Mouse (Mus musculus) left cerebral cortex, postnatal 4 days (tissue): ENCODE results near the gene Tnfsf13. TPM values are rescaled to one million over a fixed set of nuclear protein-coding genes. Genes with fewer than 3 reads are reported as not detected.
A peak's percentile ranks its signal among the peaks of the same experiment; 100 is the strongest.
"Not testable (repeated sequence)": the region's sequence is repeated elsewhere in the genome, so short reads cannot be mapped to it uniquely, and the experiment has no call there.

Experiments used
- DNase-seq: peaks from one replicate; pipeline ENCODE4 v3.0.0-alpha.2; 2022
- intact Hi-C: fragments of 180-260 bp; cut with DNase I; formaldehyde crosslinking; loops from one replicate; pipeline ENCODE4 v1.15.1; 2025
- total RNA-seq, 2 experiments: library from RNA; stranded (reverse); gene quantifications; 2 replicates each; pipeline ENCODE4 v1.2.3; 2021

Gene Tnfsf13
- 1 to 10 TPM in 1 of 2 experiments, under 1 TPM in 1; 0.93 to 1.3 TPM for total RNA-seq

DNA sequence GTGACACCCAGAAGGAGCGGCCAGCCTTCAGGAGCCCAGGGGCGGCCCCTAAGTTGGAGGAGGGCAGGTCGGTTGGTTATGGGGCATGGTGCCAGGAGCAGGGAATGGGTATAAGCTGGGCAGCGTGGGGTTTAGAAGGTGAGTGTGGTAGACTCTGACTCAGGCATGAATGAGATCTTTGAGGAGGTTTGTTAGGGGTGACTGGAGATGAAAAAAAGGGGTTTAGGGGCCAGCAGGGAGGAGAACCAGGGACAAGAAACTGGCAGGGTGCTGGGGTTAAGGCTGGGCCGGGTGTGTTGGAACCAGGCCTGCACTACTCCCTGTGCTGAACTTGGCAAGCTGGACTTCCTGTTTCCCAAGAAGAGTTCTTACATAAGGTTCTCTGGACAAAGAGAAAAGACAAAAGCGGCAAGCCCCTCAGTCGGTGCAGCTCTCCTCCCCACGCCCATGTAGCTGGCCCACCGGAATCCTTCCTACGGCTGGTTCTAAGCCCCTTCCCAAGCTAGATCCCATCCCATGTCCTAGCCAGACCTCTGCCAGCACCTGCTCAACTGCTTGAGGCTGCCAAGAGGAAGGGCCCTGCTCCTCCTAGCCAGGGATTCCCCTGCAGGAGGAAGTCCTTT lies at the start of gene Tnfsf13:
Gene Tnfsf13, minus strand, starts transcription at position 259 of the 623 bp plus-strand sequence.
- intact Hi-C loops: no loop called here
- peak; percentile 63 for DNase-seq

DNA sequence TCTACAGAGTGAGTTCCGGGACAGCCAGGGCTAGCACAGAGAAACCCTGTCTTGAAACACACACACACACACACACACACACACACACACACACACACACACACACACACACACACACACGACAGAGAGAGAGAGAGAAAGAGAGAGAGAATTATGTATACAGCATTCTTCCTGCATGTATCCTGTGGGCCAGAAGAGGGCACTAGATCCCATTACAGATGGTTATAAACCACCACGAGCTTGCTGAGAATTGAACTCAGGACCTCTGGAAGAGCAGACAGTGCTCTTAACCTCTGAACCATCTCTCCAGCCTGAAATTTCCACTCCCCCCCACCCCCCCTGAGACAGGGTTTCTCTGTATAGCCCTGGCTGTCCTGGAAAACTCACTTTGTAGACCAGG lies 45.8 kb upstream of the Tnfsf13 start:
- DNase-seq, intact Hi-C loops: not testable (repeated sequence)

DNA sequence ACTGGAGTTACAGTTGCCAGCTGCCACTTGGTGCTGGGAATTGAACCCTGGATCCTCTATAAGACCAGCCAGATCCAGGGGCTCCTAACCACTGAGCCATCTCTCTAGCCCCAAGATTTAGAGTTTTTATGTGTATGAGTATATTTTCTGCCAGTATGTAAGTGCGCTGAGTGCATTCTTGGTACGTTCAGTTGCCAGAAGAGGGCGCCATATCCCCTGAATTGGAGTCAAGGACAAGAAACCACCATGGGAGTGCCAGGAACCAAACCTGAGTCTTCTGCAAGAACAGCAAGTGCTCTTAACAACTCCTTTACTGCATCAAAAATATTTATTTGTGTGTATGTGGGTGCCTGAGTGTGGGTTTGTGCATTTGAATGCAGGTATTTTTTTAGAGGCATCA lies 43.5 kb upstream of the Tnfsf13 start:
- DNase-seq: peak; percentile 58

DNA sequence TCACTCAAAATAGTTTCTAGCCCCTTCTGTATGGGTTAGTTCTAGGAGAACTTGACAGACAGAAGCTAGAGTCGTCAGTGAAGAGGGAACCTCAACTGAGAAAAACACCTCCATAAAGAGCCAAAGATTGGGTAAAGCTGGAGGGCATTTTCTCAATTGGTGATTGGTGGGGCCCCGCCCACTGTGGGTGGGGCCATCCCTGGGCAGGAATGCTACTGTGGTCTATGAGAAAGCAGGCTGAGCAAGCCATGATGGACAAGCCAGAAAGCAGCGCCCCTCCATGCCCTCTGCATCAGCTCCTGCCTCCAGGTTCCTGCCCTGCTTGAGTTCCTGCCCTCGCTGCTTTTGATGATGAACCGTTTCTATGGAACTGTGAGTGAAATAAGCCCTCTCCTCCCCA lies 40.4 kb upstream of the Tnfsf13 start:
- no peak for DNase-seq

More for the DNA sequence above, 43.5 kb upstream of the Tnfsf13 start:
- intact Hi-C loops: no loop called here

DNA sequence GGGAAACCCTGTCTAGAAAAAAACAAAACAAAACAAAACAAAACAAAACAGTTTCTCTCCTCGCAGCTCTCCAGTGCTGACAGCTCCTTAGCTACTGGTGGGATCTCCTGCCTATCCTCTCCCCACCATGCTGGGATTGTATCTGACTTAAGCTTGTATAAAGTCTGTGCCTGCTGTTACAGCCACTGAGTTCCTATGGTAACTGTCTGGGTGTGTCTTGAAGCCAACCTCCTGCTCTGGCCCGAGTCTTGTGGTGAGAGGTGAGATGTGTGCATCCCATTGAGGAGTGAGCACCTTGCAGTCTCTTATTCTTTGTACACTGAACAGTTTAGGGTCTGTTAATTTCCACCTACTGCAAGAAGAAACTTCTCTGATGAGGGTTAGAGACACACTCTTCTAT lies 37.5 kb upstream of the Tnfsf13 start:
- intact Hi-C loops: no loop called here
- DNase-seq: no peak

More for the DNA sequence above, 40.4 kb upstream of the Tnfsf13 start:
- intact Hi-C loops: no loop called here

DNA sequence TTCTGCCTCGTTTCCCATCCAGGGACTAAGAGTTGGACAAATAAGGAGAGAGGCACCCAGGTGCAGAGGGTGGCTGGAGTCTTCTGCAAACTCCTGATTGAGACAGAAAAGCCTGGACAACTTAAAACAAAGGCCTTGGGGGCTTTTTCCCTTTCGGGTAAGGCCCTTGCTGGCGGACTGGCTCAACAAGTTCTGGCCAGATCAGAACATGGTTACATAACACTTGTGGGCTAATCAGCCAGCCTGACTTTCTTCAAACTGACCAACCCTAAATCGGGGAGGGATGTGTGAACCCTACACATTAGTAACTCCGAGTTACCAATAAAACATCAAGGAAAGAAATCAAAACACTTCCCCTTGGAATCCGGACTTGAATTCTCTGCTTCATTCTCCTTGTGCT lies 35.3 kb upstream of the Tnfsf13 start:
- intact Hi-C loops: no loop called here
- DNase-seq: no peak

DNA sequence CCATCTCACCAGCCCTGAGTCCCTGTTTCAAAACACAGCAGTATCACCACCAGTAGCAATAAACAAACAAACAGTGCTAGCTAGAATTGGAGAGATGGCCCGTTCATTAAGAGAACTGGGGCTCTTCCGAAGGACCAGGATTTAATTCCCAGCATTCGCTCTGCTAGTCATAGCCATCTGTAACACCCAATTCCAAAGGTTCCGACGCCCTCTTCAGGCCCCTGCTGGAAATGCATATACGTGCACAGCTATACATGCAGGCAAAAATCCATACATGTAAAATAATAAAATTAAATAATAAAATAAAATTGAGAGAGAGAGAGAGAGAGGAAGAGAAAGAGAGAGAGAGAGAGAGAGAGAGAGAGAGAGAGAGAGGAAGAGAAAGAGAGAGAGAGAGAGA lies 33.8 kb upstream of the Tnfsf13 start:
- DNase-seq: no peak
- intact Hi-C loops: no loop called here

DNA sequence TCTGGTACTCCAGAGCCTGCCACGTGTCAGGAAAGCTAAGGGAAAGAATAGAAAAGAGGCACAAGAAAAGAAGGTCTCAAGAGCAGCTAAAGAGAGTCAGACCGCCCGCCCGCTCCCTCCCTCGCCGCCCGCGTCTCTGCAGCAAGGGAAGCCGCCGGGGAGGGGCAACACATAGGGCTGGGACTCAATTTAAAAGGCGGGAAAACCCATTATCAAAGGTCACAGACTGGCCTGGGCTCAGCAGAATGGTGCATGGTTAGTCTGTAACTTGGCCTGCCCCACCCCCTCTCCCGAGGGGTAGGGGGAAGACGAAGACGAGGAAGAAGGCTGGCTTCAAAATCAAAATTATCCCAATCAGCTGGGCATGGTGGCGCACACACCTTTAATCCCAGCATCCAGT lies 33.1 kb upstream of the Tnfsf13 start:
- no peak for DNase-seq
- intact Hi-C loops: no loop called here

DNA sequence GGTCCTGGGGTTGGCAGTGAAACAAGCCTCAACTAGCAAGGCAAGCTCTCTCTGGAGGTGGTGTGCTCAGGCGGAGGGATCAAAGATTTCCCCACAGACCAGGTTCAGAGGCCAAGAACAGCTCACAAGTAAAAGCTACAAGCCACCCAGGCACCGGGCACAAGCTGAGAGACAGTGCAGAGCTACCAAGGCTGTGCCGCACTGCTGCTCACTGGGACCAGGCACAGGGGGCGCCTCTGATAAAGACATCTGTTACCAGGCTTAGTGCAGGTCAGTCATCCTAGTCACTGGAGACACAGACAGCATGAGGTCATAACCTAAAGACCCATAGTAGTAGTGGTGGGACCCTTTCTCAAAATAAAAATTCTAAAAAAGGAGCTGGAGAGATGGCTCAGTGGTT lies 31.4 kb upstream of the Tnfsf13 start:
- intact Hi-C loops: no loop called here
- DNase-seq: no peak

DNA sequence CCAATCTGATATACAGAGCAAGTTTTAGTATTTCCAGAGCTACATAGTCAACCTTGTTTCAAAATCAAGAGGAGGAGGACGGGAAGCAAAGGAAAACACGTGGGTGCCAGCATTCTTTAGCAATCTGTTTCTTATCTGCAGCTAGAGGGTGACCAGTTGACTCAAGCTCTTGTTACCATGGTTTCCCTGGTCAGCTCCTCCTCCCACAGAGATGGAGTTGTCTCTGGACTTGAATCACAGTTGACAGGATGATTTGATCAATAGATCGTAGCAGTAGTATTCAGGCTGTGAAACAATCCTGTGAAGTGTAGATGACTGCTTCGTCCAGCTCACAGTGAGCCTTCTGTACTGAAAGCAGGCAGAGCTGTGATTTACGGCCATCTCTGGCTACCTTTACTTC lies 30.3 kb upstream of the Tnfsf13 start:
- intact Hi-C loops: no loop called here
- DNase-seq: no peak

DNA sequence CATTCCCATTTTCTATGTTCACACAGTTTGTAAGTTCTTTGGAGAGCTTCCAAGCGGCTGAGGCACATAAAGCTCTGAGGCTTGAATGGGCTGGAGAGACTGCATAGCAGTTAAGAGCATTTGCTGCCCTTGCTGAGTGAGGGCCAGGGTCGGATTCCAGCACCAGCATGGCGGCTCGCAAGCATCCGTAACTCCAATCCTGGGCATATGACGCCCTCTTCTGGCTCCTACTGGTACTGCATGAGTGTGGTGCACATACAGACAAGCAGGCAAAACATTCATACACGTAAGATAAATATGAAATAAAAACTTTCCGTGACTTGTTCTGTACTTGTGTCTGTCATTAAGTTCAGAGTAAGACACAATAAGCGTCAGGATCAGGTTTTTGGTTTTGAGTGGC lies 29.9 kb upstream of the Tnfsf13 start:
- DNase-seq: no peak

DNA sequence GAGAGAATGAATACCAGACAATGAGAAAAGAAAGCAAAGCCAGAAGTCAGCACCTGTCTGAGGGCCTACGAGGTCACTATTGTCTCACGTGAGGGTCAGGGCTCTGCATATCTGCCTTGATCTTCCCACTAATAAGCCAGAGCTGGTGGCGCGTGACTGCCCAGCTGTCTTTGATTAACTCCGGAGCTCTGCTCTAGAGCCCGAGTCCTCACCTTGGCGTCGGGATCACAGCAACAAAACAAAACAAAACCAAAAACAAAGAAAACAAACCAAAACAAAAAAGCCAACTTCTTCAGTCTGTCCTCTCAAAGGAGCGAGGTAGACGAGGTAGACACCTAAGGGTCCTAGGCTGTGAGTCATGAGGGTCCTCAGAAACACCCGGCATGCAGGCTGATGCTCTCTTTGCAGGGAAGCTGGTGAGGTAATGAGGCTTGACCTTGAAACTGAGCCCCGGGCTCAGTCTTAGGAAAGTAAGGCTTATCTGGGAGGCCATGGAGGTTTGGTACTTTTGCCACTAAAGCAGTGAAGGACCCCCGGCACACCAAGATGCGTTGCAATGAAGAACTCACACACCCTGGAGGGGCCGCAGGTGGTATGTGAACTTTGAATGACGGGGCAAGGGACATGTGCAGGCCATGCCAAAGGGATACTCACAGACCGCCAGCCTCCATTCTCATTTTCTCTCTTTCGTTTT lies 29.2 kb upstream of the Tnfsf13 start:
- intact Hi-C loops: no loop called here
- DNase-seq: no peak

More for the DNA sequence above, 29.9 kb upstream of the Tnfsf13 start:
- intact Hi-C loops: no loop called here

DNA sequence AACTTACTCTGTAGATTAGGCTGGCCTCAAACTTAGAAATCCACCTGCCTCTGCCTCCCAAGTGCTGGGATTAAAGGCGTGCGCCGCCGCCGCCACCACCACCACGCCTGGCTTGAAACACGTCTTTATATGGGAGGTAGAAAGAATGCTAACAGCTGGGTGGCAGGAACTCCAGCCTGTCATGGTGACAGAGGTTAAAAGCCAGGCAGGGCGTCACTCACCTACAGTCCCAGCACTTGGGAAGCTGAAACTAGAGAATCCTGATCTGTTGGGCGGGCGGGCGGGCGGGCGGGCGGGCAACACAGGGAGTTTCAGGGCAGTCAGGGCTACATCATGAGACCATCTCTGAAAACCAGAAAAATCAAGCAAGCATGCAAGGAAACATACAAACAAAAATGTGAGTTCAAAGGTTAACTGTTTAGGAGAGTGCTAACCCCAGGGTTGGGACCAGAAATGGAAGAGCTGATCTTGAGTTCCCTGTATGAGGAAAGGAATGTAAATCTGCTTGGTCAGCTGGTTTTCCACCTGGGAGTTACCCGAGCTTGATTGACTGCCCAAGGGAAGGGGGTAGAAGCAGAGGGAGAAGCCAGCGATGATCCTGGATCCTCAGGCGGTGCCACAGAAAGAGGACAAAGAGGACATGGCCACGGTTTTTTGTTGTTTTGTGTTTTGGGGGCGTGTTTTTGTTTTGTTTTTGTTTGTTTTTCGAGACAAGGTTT lies 27.5 kb upstream of the Tnfsf13 start:
- intact Hi-C loops: no loop called here
- no peak for DNase-seq

DNA sequence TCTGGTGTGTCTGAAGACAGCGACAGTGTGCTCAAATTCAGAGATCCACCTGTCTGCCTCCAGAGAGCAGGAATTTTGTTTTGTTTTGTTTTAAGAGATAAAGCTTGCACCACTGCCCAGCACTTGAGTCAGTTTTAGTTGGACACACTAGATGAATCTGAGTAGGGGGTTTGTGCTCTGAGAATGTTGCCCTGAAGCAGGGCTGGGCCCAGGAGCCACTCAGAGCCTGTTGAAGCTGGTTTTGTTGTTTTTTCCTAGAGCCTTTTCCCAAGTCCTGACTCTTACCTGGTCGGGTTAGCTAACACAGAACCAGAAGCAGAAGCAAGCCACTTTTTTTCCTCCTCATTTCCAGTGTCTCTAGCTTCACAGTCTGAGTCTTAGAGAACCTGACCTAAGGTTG lies 25.5 kb upstream of the Tnfsf13 start:
- intact Hi-C loops: no loop called here
- DNase-seq: no peak

DNA sequence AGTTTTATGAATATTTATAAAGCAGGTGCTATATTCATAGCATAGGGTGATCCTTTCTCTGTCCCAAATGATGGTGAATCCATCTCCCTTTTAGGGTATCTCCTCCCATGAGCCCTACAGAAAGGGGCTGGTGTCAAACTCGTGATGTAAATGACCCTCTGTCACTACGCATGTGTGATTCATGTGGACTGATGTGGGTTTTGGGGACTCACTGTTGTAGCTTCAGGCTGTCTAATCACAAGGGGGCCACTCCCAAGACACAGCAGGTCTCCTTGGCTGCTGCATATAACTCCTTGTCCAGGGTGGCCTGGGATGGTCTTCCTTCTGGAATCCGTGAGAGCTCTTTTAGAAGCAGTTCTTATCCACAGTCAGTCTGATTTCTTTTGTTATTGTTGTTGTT lies 24.9 kb upstream of the Tnfsf13 start:
- intact Hi-C loops: no loop called here

DNA sequence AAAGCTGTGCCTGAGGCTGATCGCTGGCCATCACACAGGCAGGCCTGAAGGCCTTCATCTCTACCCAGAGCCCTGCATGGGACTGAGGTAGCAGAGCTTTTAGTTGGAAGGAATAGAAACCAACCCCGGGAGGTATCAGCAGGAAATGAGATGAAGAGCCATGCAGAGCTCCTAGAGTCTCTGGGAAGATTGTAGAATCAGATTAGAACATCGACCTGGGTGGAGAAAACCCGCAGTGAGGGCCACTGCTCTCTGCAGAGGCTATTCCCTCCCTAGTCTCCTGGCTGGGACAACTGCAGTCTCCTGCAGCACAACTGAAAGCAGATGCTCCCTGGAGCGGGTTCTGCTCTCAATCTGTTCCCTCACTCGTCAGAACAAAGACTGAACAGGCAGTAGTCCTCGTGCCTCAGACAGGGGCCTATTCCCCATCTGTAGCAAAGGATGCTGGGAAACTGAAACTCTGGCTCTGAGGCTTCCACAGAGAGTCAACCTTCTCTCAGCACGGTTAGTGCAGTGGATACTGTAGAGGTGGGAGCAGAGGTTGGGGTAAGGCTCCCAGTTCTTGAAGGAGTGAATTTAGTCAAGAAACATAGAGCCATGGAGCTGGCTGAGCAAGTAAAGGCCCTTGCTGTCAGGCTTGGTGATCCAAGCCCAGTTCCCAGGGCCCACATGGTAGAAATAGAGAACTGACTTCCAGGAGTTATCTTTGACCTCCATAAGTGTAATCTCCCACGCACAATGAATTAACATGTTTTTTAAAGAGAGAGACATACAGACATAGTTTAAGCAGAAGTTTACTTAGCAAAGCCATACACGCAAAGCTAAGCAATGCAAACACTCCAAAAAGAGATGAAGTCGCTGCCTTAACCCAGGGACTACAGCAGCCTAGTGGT lies 24.2 kb upstream of the Tnfsf13 start:
- intact Hi-C loops: no loop called here
- no peak for DNase-seq

More for the DNA sequence above, 24.9 kb upstream of the Tnfsf13 start:
- DNase-seq: no peak

DNA sequence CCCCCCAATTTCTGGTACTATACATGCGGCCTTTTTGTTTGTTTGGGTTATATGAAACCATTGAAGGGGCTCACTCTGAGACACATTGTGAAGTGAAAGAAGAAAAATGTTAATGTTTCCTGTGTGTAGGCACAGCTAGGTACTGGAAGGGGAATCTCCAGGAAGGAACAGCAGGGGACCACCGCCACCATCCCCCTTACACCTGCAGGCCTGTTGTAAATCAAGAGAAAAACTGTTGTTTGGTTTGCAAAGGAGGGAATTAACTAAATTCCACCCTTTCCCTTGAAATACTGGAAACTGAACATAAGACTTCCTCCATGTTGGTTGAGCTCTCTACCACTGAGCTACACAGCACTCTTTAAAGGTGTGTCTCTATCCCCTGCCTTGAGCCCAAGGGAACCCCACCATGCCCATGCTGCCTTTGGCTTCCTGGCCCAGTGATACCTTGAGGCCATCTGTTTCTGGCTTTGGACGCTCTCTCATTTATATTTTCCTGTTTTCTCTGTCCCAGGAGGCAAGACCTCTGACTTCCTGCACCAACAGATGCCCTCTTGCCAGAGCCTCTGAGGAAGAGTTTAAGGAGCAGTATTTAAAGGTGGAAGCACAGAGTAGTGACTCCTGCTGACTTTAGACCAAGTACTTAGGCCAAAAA lies 23.2 kb upstream of the Tnfsf13 start:
- DNase-seq: no peak
- intact Hi-C loops: no loop called here

DNA sequence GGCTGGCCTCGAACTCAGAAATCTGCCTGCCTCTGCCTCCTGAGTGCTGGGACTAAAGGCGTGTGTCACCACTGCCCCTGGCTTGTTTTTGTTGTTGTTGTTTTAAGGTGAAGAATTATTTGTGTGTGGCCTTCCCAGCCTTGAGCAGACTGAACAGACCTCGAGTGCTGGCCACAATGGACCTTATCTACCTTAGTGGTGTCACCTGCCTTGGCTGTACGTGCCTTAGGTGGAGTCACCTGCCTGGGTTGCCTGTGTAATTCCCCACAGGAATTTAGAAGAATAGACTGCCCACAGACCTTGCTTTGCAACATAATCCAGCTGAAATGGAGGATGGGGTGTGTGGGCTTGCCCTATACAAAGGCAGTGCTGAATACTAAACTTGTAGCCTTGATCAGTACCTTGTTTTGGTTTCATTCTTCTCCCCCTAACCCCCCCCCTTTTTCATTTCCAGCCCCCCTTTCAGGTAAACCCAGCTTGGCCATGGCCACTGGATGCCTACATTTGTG lies 22.3 kb upstream of the Tnfsf13 start:
- intact Hi-C loops: no loop called here
- DNase-seq: no peak

DNA sequence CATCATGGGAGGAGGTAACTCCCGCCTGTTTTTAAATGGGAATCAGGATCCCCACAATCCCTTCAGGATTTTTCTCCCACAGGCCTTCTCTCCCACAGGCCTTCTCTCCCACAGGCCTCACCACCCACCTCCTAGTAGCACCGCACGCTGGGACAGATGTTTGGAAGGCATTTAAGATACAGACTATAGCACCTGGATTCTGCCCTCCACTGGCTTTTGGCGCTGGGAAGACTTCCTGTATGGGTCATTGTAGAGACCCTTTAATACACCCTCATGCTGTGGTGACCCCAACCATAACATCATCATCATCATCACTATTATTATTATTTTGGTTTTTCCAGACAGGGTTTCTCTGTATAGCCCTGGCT lies 21.9 kb upstream of the Tnfsf13 start:
- intact Hi-C loops: no loop called here

DNA sequence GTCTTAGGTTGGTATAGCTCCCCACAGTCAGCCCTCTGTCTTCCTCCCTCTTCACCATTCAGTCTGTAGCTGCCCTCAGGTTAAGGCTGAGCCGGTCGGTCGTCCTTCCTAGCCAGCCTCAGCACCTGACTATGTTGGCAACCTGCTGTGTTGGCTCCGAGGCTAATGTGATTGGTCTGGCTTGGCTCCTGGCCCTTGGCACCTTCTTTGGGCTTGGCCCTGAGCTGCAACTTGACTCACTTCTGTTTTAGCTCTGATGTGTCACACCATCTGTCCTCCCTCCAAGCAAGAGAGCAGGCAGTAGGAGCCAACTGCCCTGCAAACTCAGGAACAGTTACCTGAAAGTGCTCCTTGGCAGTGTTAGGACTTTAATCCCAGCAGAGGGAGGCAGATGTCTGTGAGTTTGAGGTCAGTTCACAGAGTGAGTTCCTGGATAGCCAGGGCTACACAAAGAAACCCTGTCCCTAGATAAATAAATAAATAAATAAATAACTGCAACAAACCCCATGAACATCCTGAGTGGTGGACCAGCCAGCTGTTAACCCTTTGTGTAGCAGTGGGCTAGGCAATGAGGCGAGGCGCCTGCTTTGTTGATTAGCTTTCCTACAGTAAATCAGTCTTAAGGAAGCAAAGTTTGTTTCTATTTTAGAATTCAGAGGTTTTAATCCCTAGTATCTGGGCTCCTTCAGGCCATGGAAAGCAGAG lies 21.3 kb upstream of the Tnfsf13 start:
- intact Hi-C loops: no loop called here

More for the DNA sequence above, 21.9 kb upstream of the Tnfsf13 start:
- no peak for DNase-seq

More for the DNA sequence above, 21.3 kb upstream of the Tnfsf13 start:
- DNase-seq: peak; percentile 94
